In the genomic region with DNA sequence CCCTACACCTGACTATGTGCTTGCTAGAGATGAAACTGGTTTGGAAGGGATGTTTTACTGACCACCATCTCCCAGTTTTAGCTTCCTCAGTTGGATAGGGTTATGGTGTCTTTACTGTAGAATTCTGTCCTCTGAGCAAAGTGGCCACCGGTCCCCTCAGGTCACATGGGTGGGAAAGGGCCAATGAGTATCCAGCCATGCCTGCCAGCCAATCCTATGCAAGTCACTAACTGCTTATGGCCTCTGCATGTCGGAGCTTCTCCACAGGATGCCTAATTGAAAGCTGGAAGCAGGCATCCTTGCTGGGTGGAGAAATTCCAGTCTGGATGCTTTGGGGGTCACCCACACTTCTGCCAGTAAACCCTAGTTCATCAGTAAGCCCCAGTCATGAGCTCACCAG, we compare ENCODE assay signal across 8 mouse cellular contexts. TPM values are rescaled to one million over a fixed set of nuclear protein-coding genes. Genes with fewer than 3 reads are reported as not detected.
DNase-seq lines count a peak whose midpoint lies in the region; ATAC-seq and TF ChIP-seq lines count a peak whose summit lies in the region.

No protein-coding gene starts in this region.

- no peak for TF ChIP-seq CTCF in liver, embryonic 14.5 days (IDR thresholded peaks at IDR 0.05; ENCODE audit: low read depth)

- peaks cover 67% of the 10 kb centered on the region for H3K4me1 ChIP-seq in megakaryocyte, embryonic 14.5 days
- peaks cover 0 to 10% of the 10 kb centered on the region in 2 experiments; a peak in 3 of 4 replicates for H3K4me1 ChIP-seq in liver, embryonic 14.5 days (replicated peaks; ENCODE audit: control insufficient read depth in 2 of 2, insufficient read depth in 2 of 2, low read length in 1 of 2)

- H3K4me2 ChIP-seq in liver, embryonic 14.5 days (ENCODE audit: low read depth): peak overlapping the region; percentile 4; the same call in 1 of the 2 replicates

- ATAC-seq in megakaryocyte, adult 5-6 weeks (ENCODE audit: poor library complexity, severe bottlenecking): no peak
- ATAC-seq in liver, embryonic 14.5 days (ENCODE audit: insufficient read depth): peak; percentile 64
- no peak for ATAC-seq in monocyte, adult 5-6 weeks (replicated peaks; ENCODE audit: insufficient number of reproducible peaks, low FRiP score, low TSS enrichment, poor library complexity, severe bottlenecking)

- intact Hi-C loops in left cerebral cortex, postnatal 36 days (cut with DNase I): no loop called here

- no peak for TF ChIP-seq EP300 in liver, embryonic 14.5 days (IDR thresholded peaks at IDR 0.05; ENCODE audit: low read depth)

- peaks cover 50% of the 10 kb centered on the region for H3K36me3 ChIP-seq in megakaryocyte, embryonic 14.5 days (replicated peaks; ENCODE audit: low read length)
- H3K36me3 ChIP-seq in liver, embryonic 14.5 days (replicated peaks; ENCODE audit: control insufficient read depth, insufficient read depth, low read depth): peaks cover 30% of the 10 kb centered on the region

- no peak overlapping the region for H3K9ac ChIP-seq in liver, embryonic 14.5 days (replicated peaks)

- WGBS in liver, embryonic 14.5 days (ENCODE audit: insufficient replicate concordance): 11% methylated on average over 2 of the region's 2 CpGs

- peak; percentile 59 for DNase-seq in adrenal gland, postnatal 10 days
- DNase-seq in adrenal gland, postnatal 4 days (ENCODE audit: low spot score in 2 of 2): no peak
- DNase-seq in liver, embryonic 14.5 days (ENCODE audit: low read depth in 3 of 3, low spot score in 3 of 3): peak in 1 of 3 experiments; percentile 23
- no peak for DNase-seq in gastrocnemius, postnatal 25 days
- no peak for DNase-seq in left cerebral cortex, postnatal 36 days (ENCODE audit: low spot score in 2 of 2)

- no peaks in the 10 kb centered on the region for H3K9me3 ChIP-seq in megakaryocyte, embryonic 14.5 days
- H3K9me3 ChIP-seq in liver, embryonic 14.5 days (ENCODE audit: control insufficient read depth, low read length): no peaks in the 10 kb centered on the region

- peak overlapping the region; percentile 33 for H3K4me3 ChIP-seq in megakaryocyte, embryonic 14.5 days (replicated peaks)
- no peak overlapping the region for H3K4me3 ChIP-seq in liver, embryonic 14.5 days (ENCODE audit: insufficient read depth in 1 of 2, low read depth in 2 of 2, low read length in 2 of 2)

- no peaks in the 10 kb centered on the region for H3K27me3 ChIP-seq in megakaryocyte, embryonic 14.5 days (replicated peaks)
- H3K27me3 ChIP-seq in liver, embryonic 14.5 days (ENCODE audit: control insufficient read depth, insufficient read depth, low read length): no peaks in the 10 kb centered on the region

- H3K27ac ChIP-seq in liver, embryonic 14.5 days: no peak overlapping the region

RNA-seq across cellular contexts. Expression of a gene that starts 10.5 kb away (rescaled TPM):
- total RNA-seq in adrenal gland, postnatal 10 days (2021): 100 to 1,000 TPM; 132 to 145 TPM
- 100 to 1,000 TPM; 154 to 155 TPM for total RNA-seq in adrenal gland, postnatal 4 days (2021)
- 14.1 and 67.6 TPM in 2 replicates for polyA plus RNA-seq in megakaryocyte, embryonic 14.5 days (2012; ENCODE audit: insufficient read depth, low replicate concordance)
- 176 and 189 TPM in 2 replicates for total RNA-seq in megakaryocyte, adult 5-6 weeks (2015)
- total RNA-seq in megakaryocyte, adult 5-6 weeks (2017): 150 and 189 TPM in 2 replicates
- 44.1 and 81.7 TPM in 2 replicates for polyA plus RNA-seq in liver, embryonic 14.5 days (2012; rRNA removed)
- polyA plus RNA-seq in liver, embryonic 14.5 days (2014; fragmentation: Nextera tagmentation; extraction: Ambion mirVana): 293 and 298 TPM in 2 replicates
- 100 to 1,000 TPM in 1 of 2 experiments, 10 to 100 TPM in 1; 97.2 to 104 TPM for total RNA-seq in gastrocnemius, postnatal 25 days (2021)
- total RNA-seq in left cerebral cortex, postnatal 36 days (2021): 100 to 1,000 TPM; 134 to 137 TPM
- total RNA-seq in monocyte, adult 5-6 weeks (2017): 121 to 126 TPM (median 122 TPM) in 3 replicates
